Mouse (Mus musculus) retina, embryonic 14.5 days (tissue): Measurements from ENCODE around the gene Tulp1.
"Not testable (repeated sequence)": the region's sequence is repeated elsewhere in the genome, so short reads cannot be mapped to it uniquely, and the experiment has no call there.

Experiments used
- DNase-seq: peaks from one replicate; pipeline ENCODE4 v3.0.0-alpha.2; 2015; ENCODE audit warnings: low spot score

Tulp1 gene

GRCm38 (mm10) chr17:28368449-28368848 lies 3.4 kb upstream of the Tulp1 start:
- DNase-seq = peak; percentile 86

DNA sequence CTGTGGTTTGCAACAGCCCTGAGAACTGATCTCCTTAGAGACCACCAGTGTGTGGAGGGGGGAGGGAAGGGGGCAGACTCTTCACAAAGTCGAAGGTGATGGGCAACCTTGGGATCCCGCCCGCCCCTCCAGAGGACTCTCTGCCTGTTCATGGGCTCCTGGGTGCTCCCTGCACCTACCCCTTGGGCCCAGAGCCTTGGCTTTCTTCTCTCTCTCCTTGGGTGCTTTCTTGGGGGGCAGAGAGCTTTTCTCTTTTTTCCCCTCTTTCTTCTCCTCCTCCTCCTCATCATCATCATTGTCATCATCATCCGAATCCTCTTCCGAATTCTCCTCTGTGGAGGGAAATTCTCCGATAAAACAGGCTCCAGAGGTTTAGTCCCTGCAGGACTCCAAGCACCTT lies 1.5 kb downstream of the Tulp1 start:
- no peak for DNase-seq

DNA sequence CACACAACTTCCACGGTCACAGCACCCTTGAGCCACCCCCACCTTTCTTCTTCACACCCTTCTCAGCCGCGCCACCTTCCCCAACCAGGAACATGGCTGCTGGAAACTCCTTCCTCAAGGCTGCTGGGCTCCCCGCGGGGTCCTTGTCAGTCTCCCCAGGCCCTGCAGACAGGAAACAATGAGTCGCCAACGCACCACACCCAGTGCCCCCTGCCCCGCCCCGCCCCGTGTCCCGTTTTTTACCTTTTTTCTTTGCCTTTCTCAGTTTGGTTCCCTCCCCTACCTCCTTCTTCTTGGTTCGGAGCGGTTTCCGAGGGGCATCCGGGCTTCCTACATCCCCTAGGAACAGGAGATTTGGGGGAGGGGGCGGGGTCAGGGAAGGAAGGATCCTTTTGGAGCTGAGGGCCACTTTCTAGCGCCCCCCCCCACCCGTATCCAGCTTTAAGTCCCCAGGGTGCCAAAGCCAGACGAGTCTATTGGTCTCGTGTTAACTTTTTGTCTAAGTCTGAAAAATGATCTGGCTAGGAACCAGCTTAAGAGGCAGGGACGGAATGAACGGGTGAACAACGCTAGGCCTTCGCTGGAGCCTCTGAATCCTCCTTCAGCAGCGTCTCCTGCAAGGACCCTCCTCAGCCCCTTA lies 2.2 kb downstream of the Tulp1 start:
- DNase-seq = no peak

DNA sequence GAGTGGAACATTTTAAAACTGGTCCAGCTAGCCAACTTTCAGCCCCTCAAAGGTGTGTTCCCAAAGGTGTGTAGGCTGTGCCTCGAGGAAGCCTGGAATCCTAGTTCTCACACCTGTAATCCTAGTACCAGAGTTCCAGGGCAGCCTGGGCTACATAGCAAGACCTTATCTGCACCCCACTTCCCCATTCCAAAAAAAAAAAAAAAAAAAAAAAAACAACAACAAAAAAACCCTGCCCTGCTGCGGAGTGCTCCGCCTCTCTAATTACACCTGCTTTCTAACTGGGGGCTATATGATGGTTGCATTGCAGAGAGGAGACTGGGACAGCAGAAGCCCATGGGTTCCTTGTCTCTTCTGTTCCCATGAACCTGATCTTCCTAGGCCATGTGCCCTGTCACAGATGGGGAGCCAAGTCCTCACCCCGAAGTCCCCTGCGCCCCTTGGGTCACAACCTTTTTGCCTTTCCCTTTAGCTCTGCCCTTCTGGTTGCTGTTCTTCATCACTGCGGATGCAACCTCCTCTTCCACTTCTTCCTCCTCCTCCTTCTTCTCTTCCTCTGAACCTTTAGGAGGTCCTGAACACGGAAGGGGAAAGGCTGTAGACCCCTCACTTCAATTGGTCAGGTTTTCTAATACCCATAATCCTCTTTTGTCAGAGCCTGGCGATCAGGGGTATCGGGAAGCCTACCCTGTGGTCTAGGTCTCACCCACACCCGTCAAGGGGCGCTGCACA lies 2.9 kb downstream of the Tulp1 start:
- peak; percentile 49 for DNase-seq

GRCm38 (mm10) chr17:28360531-28361277 lies 4.3 kb downstream of the Tulp1 start:
- no peak for DNase-seq

GRCm38 (mm10) chr17:28358576-28359261 lies 6.3 kb downstream of the Tulp1 start:
- DNase-seq = not testable (repeated sequence)

GRCm38 (mm10) chr17:28355871-28356270 lies 9.2 kb downstream of the Tulp1 start:
- DNase-seq = no peak

DNA sequence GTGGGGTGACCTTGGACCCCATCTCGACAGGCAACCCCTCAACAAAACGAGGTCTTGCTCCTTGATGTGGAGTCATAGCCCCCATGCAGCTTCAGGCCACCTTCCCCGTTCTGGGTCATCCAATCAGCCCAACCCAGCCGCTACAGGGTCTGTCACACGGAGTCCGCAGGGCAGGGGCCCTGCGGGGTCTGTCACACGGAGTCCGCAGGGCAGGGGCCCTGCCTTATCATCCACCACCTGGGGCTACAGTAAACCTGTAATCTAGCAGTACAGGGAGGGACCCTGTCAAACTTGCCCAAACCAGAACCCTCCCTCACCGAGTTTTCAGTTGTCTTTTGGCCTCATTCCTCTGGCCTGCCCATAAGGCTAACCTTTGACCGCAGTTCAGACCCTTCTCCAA lies 13.0 kb downstream of the Tulp1 start:
- DNase-seq = no peak

GRCm38 (mm10) chr17:28351353-28351890 lies 13.6 kb downstream of the Tulp1 start:
- no peak for DNase-seq

- peak; percentile 79 for DNase-seq
These were observed 14.3 kb downstream of the Tulp1 start, which contains the start of gene Tead3 for GRCm38 (mm10) chr17:28350466-28351352. Gene Tead3 (minus strand): TSS chr17:28350817.

- DNase-seq = peak; percentile 53
These were observed 15.0 kb downstream of the Tulp1 start for GRCm38 (mm10) chr17:28349901-28350465.

DNA sequence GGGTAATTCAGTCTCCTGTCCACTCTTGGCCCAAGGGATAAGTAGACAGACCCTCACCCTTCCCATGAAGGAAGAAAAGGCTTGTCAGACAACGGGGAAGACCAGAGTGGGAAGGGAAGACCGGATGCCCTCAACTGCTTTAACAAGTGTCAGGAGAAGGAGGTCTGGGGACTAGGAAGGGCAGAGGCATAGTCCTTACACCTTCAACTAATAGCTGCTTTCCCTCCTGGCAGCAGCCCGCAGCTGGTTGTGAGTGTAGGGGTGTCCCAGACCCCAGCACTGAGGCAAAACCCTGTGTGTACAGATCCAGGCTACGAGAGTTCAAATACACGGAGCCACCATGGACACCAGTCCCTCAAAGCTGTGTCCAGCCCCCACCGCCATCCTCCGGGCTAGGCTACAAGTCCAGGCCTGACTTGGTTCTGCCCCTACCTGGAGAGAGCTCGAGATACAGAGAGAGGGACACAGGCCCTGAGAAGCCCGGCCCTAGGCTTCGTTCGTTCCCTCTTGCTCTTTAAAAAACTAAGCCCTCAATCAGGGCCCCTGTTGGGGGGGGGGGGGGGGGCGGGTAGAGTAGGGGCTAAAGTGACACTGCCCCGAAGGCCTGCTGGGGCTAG lies 15.7 kb downstream of the Tulp1 start:
- peak; percentile 12 for DNase-seq

DNA sequence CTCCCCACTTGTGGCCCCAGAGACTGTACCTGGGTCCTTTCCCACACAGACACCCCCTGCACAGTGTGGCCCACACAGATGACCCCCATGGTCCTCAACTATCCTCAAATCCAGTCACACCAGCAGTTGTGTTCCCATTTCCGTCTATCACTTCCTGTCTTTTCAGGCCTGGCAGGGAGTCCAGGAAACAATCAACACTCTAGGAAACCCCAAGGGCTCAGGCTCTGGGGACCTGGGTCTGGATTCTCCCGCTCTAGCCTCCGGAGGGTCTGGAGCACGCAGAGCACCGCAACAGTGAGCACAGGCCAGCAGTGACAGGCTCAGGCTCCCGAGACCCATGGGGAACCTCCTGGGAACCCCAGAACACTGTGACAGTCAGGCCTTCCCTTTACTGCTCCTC lies 16.8 kb downstream of the Tulp1 start:
- no peak for DNase-seq

GRCm38 (mm10) chr17:28347327-28347726 lies 17.7 kb downstream of the Tulp1 start:
- DNase-seq = no peak

GRCm38 (mm10) chr17:28345882-28346281 lies 19.1 kb downstream of the Tulp1 start:
- no peak for DNase-seq

DNA sequence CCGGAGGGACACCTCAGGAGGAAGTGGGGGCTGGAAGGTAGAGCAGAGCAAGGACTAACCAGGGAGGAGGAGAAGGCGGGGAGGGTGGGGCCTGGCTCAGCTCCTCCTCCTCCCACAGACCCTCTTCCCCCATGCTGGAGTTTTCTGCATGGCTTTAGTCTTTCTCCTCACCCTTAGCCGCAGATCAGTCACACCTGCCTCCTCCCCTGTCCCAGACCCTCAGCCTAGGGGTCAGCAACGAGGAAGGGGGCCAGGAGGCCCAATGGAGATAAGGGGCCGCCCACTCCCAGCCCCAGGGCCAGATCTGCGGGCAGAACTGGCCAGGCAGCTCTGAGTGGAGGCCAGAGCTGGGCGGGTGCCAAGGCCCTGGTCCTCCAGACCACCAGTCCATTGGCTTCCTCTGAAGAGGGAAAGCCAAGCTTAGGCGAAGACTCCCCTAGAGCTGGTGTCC lies 19.7 kb downstream of the Tulp1 start:
- no peak for DNase-seq

GRCm38 (mm10) chr17:28344670-28345069 lies 20.4 kb downstream of the Tulp1 start:
- DNase-seq = no peak

- no peak for DNase-seq
These were observed 20.9 kb downstream of the Tulp1 start for GRCm38 (mm10) chr17:28344050-28344607.

DNA sequence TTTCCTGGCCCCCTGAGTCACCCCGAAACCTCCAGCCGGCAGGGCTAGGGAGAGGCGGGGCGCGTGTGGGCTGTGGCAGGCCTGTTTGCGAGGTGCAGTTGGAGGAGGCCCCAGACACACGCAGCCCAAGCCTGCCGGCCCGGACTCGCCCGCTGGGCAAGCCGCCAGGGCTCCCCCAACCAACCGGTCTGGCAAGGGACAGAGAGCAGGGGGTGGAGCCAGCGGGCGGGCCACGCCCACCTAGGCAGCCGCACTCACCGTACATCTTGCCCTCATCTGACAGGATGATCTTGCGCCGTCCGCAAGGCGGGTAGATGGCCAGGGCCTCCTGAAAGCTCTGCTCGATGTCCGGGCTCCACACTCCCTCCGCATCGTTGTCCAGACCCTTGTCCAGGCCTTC lies 23.9 kb downstream of the Tulp1 start:
- DNase-seq = peak; percentile 76

DNA sequence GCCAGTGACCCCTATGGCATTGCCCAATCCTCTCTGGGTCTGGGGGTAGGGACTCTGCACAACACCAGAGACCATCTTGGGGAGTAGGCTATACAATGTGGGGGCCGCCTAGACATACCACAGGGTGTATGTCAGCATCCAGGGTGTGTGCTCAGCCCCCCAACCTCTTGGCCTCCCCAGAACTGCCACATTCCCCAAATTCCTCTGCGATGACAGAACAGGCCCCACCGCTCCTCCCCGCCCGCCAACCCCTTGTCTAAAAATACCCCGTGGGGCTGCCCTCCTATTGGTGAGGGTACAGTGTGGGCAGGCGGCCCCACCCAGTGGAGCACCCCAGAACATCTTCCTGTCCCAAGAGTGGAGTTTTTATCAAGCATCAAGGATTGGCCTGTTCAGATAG lies 24.4 kb downstream of the Tulp1 start:
- no peak for DNase-seq
